Mouse (Mus musculus): ENCODE measurements around the gene F2.

GRCm38 (mm10) chr2:91627486-91627885, 8.7 kb downstream of the F2 start:
- no peak for TF ChIP-seq CTCF (conservative IDR thresholded peaks at IDR 0.05; ENCODE audit: low read length)
- TF ChIP-seq POU5F1 (IDR thresholded peaks at IDR 0.05; ENCODE audit: borderline replicate concordance, low read length), result no peak
- no peak for TF ChIP-seq NANOG (IDR thresholded peaks at IDR 0.05; ENCODE audit: borderline replicate concordance, low read length)

Measured in E14TG2a.4 (cell line).